Mouse (Mus musculus): ENCODE data around the gene Dusp8. TPM values are rescaled to one million over a fixed set of nuclear protein-coding genes. Genes with fewer than 3 reads are reported as not detected.
A peak's percentile ranks its signal among the peaks of the same experiment; 100 is the strongest.

Gene Dusp8
- total RNA-seq, 1 experiment, result 1.2 TPM

DNA sequence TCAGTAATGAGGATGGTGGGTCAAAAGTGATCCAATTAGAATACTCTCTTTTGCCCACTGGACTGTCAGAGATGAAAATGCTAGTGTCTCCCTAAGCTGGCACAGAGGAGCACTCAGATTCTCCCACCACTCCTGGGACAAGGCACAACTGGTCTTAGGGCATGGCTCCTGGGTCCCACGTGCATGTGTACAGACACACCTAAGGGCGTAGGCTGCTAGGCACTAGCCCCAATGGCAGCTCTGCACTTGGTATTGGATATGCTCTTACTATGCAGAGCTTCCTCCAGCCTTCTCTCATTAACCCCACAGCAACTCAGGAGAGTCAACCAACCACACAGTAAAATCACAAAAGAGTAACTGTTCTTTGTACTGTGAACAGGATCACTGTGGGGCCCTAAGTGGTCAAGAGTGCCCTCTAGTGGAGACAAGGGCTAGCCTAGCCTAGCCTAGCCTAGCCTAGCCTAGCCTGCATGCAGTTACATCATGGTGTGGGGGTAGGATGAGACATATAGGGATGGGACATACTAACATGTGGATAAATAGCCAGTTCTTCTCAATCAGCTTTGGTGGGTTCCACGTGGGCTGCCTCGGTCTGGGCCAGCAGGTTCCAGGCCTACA is 58.0 kb downstream of the Dusp8 start:
- Histone ChIP-seq H3K36me3 (ENCODE audit: control insufficient read depth, insufficient read depth, low read length, poor library complexity, severe bottlenecking) (no peaks in the 10 kb centered on the region), H3K9ac (ENCODE audit: insufficient read depth, low read depth, low read length, poor library complexity, severe bottlenecking) (no peak overlapping the region), H3K4me1 (ENCODE audit: control insufficient read depth in 2 of 2, insufficient read depth in 2 of 2, low read length in 2 of 2, poor library complexity in 1 of 2) (peaks cover 0 to 5% of the 10 kb centered on the region in 2 experiments; a peak in 1 of 4 replicates), H3K4me3 (ENCODE audit: insufficient read depth in 1 of 2, low read depth in 1 of 2, low read length in 2 of 2, poor library complexity in 1 of 2, severe bottlenecking in 1 of 2) (no peak overlapping the region), H3K27ac (ENCODE audit: insufficient read depth, low read depth, low read length, poor library complexity, severe bottlenecking) (no peak overlapping the region), H3K9me3 (ENCODE audit: control insufficient read depth, insufficient read depth, low read depth, low read length) (no peaks in the 10 kb centered on the region)
- in situ Hi-C loops (cut with MboI; ENCODE audit: low sequenced_read_pairs in 2 of 2, unreplicated experiment in 2 of 2), result no loop called here
- peak; percentile 49 for DNase-seq (ENCODE audit: low read depth, low spot score)
- no peak for TF ChIP-seq CHD2 (IDR thresholded peaks at IDR 0.05; ENCODE audit: low read depth, low read length)
- TF ChIP-seq ZC3H11A (IDR thresholded peaks at IDR 0.05; ENCODE audit: borderline replicate concordance, low read depth, low read length), result 0 out of 2 replicates have a peak, but pooled peaks have one; percentile 55

DNA sequence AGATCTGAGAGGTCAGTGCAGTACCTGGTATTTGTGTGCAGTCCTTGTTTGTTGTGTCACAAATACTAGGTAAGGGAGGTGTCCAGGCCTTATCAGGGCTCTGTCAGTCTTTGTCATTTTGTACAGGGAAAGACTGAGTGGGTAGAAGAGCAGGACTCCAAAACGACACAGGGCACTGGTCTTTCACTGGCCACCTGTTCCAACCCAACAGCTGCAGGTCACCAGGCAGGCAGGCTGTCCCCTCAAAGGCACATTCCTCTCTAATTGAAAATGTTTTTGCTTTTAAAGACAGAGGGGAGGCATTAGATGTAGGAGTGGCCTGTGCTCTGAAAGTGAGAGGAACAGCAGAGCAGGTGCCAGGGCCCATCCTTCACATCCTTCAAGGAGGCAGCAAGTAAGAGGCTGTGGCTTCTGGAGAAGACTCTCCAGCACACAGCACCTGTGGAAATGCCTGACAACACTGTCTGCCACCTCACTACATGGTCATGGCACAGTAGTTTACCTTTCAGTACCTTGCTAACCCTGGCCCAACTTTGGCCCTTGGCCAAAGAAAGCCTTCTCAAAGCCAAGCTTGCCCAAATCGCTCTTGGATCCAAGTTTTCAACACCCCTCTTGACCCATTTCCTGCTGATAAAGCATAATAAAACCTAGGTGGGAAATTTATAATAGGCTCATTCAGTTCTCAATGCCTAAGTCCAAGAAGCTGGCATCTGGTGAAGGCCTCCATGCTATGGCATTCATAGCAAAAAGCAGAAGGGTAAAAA is 60.4 kb downstream of the Dusp8 start:
- Histone ChIP-seq H3K4me1 (ENCODE audit: control insufficient read depth in 2 of 2, insufficient read depth in 2 of 2, low read length in 2 of 2, poor library complexity in 1 of 2) (peaks cover 0 to 5% of the 10 kb centered on the region in 2 experiments; a peak in 1 of 4 replicates), H3K9me3 (ENCODE audit: control insufficient read depth, insufficient read depth, low read depth, low read length) (no peaks in the 10 kb centered on the region), H3K36me3 (ENCODE audit: control insufficient read depth, insufficient read depth, low read length, poor library complexity, severe bottlenecking) (no peaks in the 10 kb centered on the region), H3K9ac (ENCODE audit: insufficient read depth, low read depth, low read length, poor library complexity, severe bottlenecking) (no peak overlapping the region), H3K27ac (ENCODE audit: insufficient read depth, low read depth, low read length, poor library complexity, severe bottlenecking) (no peak overlapping the region), H3K4me3 (ENCODE audit: insufficient read depth in 1 of 2, low read depth in 1 of 2, low read length in 2 of 2, poor library complexity in 1 of 2, severe bottlenecking in 1 of 2) (no peak overlapping the region)
- TF ChIP-seq CHD2 (IDR thresholded peaks at IDR 0.05; ENCODE audit: low read depth, low read length), result no peak
- TF ChIP-seq ZC3H11A (IDR thresholded peaks at IDR 0.05; ENCODE audit: borderline replicate concordance, low read depth, low read length), result no peak
- no peak for TF ChIP-seq HCFC1 (IDR thresholded peaks at IDR 0.05; ENCODE audit: borderline replicate concordance, insufficient read depth, low read length)
- TF ChIP-seq MAFK (IDR thresholded peaks at IDR 0.05; ENCODE audit: insufficient read depth, low read depth, low read length), result no peak
- no peak for TF ChIP-seq ZNF384 (IDR thresholded peaks at IDR 0.05; ENCODE audit: low read depth, low read length)
- in situ Hi-C loops (cut with MboI; ENCODE audit: low sequenced_read_pairs in 2 of 2, unreplicated experiment in 2 of 2), result no loop called here
- no peak for DNase-seq (ENCODE audit: low read depth, low spot score)

DNA sequence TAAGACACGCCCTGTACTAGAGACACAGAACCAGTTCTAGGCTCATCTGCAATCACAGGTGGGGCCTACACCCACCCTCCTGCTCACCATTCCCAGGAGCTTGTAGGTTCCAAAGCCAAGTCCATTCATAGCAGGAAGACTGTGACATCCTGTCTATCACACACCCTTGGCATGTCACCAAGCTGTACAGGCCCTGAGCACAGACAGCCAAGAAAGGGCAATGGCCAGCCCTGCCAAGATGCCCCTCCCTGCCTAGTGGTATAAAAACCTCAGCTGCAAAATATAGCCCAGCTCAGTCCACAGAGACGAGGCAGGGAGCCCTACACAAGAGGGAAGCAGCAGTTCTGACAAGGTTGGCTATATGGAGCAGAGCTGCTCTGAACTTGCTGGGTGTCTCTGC is 61.4 kb downstream of the Dusp8 start:
- TF ChIP-seq ZNF384 (IDR thresholded peaks at IDR 0.05; ENCODE audit: low read depth, low read length) (no peak), CHD2 (IDR thresholded peaks at IDR 0.05; ENCODE audit: low read depth, low read length) (no peak), HCFC1 (IDR thresholded peaks at IDR 0.05; ENCODE audit: borderline replicate concordance, insufficient read depth, low read length) (no peak), MAFK (IDR thresholded peaks at IDR 0.05; ENCODE audit: insufficient read depth, low read depth, low read length) (no peak), ZC3H11A (IDR thresholded peaks at IDR 0.05; ENCODE audit: borderline replicate concordance, low read depth, low read length) (no peak)

DNA sequence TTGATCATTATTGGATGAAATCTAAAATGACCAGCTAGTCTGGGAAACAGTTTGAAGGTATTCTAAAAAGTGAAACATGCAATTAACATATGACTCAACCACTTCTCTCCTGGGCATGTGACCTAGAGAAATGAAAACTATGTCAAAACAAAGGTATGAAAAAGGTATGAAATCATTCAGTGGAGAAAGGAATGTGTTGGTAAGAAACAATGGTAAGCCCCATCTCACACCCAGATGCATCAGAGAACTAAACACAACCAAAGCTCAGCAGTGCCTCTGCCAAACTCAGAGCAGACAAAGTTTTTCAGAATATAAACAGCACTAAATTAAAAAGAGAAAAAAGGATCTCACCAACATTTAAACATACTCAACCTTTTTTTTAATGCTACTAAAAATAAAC is 65.6 kb downstream of the Dusp8 start:
- no peak for DNase-seq (ENCODE audit: low read depth, low spot score)
- peaks cover 0 to 9% of the 10 kb centered on the region in 2 experiments; a peak in 2 of 4 replicates for H3K4me1 ChIP-seq (ENCODE audit: control insufficient read depth in 2 of 2, insufficient read depth in 2 of 2, low read length in 2 of 2, poor library complexity in 1 of 2)
- TF ChIP-seq MAFK (IDR thresholded peaks at IDR 0.05; ENCODE audit: insufficient read depth, low read depth, low read length) (no peak), ZC3H11A (IDR thresholded peaks at IDR 0.05; ENCODE audit: borderline replicate concordance, low read depth, low read length) (no peak), ZNF384 (IDR thresholded peaks at IDR 0.05; ENCODE audit: low read depth, low read length) (no peak), HCFC1 (IDR thresholded peaks at IDR 0.05; ENCODE audit: borderline replicate concordance, insufficient read depth, low read length) (no peak), CHD2 (IDR thresholded peaks at IDR 0.05; ENCODE audit: low read depth, low read length) (no peak)
- H3K36me3 ChIP-seq (ENCODE audit: control insufficient read depth, insufficient read depth, low read length, poor library complexity, severe bottlenecking), result no peaks in the 10 kb centered on the region
- in situ Hi-C loops (cut with MboI; ENCODE audit: low sequenced_read_pairs in 2 of 2, unreplicated experiment in 2 of 2), result no loop called here
- H3K4me3 ChIP-seq (ENCODE audit: insufficient read depth in 1 of 2, low read depth in 1 of 2, low read length in 2 of 2, poor library complexity in 1 of 2, severe bottlenecking in 1 of 2), result no peak overlapping the region
- no peaks in the 10 kb centered on the region for H3K9me3 ChIP-seq (ENCODE audit: control insufficient read depth, insufficient read depth, low read depth, low read length)
- no peak overlapping the region for H3K9ac ChIP-seq (ENCODE audit: insufficient read depth, low read depth, low read length, poor library complexity, severe bottlenecking)
- H3K27ac ChIP-seq (ENCODE audit: insufficient read depth, low read depth, low read length, poor library complexity, severe bottlenecking), result no peak overlapping the region

More for the DNA sequence above, 61.4 kb downstream of the Dusp8 start:
- no peak overlapping the region for H3K27ac ChIP-seq (ENCODE audit: insufficient read depth, low read depth, low read length, poor library complexity, severe bottlenecking)
- H3K36me3 ChIP-seq (ENCODE audit: control insufficient read depth, insufficient read depth, low read length, poor library complexity, severe bottlenecking), result no peaks in the 10 kb centered on the region
- H3K4me1 ChIP-seq (ENCODE audit: control insufficient read depth in 2 of 2, insufficient read depth in 2 of 2, low read length in 2 of 2, poor library complexity in 1 of 2), result peaks cover 0 to 5% of the 10 kb centered on the region in 2 experiments; a peak in 1 of 4 replicates
- no peak overlapping the region for H3K9ac ChIP-seq (ENCODE audit: insufficient read depth, low read depth, low read length, poor library complexity, severe bottlenecking)
- H3K4me3 ChIP-seq (ENCODE audit: insufficient read depth in 1 of 2, low read depth in 1 of 2, low read length in 2 of 2, poor library complexity in 1 of 2, severe bottlenecking in 1 of 2), result no peak overlapping the region
- H3K9me3 ChIP-seq (ENCODE audit: control insufficient read depth, insufficient read depth, low read depth, low read length), result no peaks in the 10 kb centered on the region
- no peak for DNase-seq (ENCODE audit: low read depth, low spot score)
- in situ Hi-C loops (cut with MboI; ENCODE audit: low sequenced_read_pairs in 2 of 2, unreplicated experiment in 2 of 2), result no loop called here

Other genes starting within 250 kb of the Dusp8 start
- 20.9 and 28.3 TPM in 2 replicates for gene Tollip, start 177.3 kb downstream of the Dusp8 start, total RNA-seq (2012; rRNA removed)
- gene Brsk2, start 146.1 kb downstream of the Dusp8 start, total RNA-seq (2012; rRNA removed), result 2.5 and 2.9 TPM in 2 replicates
- 30.7 and 31.8 TPM in 2 replicates for gene Mob2, start 34.8 kb downstream of the Dusp8 start, total RNA-seq (2012; rRNA removed)
- not detected in 2 replicates for gene Gm45618, start 24.9 kb upstream of the Dusp8 start, total RNA-seq (2012; rRNA removed)
- not detected in 2 replicates for gene Gm39115, start 40.2 kb upstream of the Dusp8 start, total RNA-seq (2012; rRNA removed)
- not detected in 2 replicates for gene Gm45337, start 48.8 kb upstream of the Dusp8 start, total RNA-seq (2012; rRNA removed)
- gene Gm29735, start 61.3 kb upstream of the Dusp8 start, total RNA-seq (2012; rRNA removed), result not detected in 2 replicates
- gene Gm4553, start 69.9 kb upstream of the Dusp8 start, total RNA-seq (2012; rRNA removed), result not detected in 2 replicates
- not detected in 2 replicates for gene Krtap5-2, start 80.2 kb upstream of the Dusp8 start, total RNA-seq (2012; rRNA removed)
- gene Gm10153, start 94.5 kb upstream of the Dusp8 start, total RNA-seq (2012; rRNA removed), result not detected in 2 replicates
- gene Krtap5-3, start 105.5 kb upstream of the Dusp8 start, total RNA-seq (2012; rRNA removed), result not detected in 2 replicates
- gene Gm7579, start 116.0 kb upstream of the Dusp8 start, total RNA-seq (2012; rRNA removed), result not detected in 2 replicates
- gene Krtap5-5, start 134.1 kb upstream of the Dusp8 start, total RNA-seq (2012; rRNA removed), result not detected in 2 replicates
- gene Gm40460, start 145.2 kb upstream of the Dusp8 start, total RNA-seq (2012; rRNA removed), result not detected in 2 replicates
- gene Gm2431, start 162.5 kb upstream of the Dusp8 start, total RNA-seq (2012; rRNA removed), result not detected in 2 replicates
- gene Gm4559, start 178.5 kb upstream of the Dusp8 start, total RNA-seq (2012; rRNA removed), result not detected in 2 replicates
- gene Krtap5-1, start 201.3 kb upstream of the Dusp8 start, total RNA-seq (2012; rRNA removed), result not detected in 2 replicates
- not detected in 2 replicates for gene Krtap5-4, start 207.7 kb upstream of the Dusp8 start, total RNA-seq (2012; rRNA removed)